Mouse (Mus musculus) heart, postnatal 4 days (tissue): Measurements from ENCODE around the gene Noc2l. TPM values are rescaled to one million over a fixed set of nuclear protein-coding genes. Genes with fewer than 3 reads are reported as not detected.

ENCODE experiments used
- DNase-seq: peaks from one replicate; pipeline ENCODE4 v3.0.0; 2021
- total RNA-seq, 2 experiments: library from RNA; stranded (reverse); gene quantifications; 2 replicates each; pipeline ENCODE4 v1.2.3; 2021

Gene Noc2l
- total RNA-seq = 10 to 100 TPM; 25.2 to 25.4 TPM

DNA sequence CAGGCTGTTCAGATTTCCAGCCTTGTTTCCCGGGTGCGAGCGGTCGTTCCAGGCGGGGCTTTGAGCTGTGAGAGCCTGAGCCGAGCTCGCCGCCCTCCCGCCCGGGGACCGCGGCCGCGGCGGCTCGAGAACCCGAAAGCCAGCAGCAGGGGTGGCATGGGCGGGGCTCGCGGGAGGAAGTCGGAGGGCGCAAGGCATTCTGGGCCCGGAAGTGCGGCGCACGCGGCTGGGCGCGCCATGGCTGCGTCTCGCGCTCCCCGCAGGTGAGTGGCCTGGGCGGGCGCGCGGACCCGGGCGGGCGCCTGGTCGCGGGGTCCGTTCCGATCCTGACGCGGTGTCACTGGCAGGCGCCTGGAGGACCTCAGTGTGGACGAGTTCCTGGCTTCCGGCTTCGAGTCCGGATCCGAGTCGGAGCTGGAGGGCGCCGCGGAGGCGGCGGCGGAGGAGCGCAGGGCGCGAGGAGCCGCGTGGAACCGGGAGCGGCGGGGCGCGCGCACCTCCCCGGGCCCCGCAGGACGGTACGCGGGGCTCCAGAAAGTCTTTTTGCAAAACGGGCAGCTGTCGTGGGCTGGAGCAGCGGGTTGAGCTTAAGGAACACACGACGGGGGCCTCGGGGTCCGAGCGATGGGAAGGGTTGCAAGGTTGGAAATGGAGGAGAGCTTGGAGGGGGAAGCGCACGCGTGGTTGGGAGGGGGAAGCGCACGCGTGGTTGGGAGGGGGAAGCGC, at the start of gene Noc2l:
Gene Noc2l, plus strand, starts transcription at position 203 of the 726 bp plus-strand sequence.
- peak; percentile 93 for DNase-seq

DNA sequence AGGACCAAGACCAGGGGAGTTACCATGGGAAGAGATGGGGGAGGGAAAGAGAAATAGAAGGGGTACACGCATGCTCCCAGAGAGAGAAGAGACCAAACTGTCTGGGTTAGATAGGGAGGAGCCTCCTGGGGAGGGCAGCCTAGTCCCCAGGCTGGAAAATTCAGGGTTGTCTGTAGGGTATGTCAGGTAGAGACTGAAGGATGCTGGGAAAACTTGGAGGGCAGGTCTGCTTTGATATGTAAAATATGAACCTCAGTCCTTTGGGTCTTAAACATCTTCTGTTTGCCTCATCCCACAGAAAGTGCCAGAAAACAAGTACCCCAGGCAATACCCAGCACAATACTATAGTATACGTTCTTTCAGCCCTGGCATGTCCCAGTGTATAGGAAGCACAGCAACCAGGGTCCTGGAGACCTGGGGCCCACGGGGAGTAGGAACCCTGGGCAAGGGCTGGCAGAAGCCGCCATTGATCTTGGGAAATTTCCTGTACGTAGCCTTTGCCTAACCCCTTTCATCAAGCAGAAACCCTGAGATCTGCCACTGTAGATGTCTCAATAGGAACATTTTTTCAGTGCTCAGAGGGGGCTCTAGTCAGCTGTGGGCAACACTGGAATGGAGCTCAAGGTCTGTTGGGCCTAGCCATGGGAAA, 47.5 kb upstream of the Noc2l start:
- no peak for DNase-seq

DNA sequence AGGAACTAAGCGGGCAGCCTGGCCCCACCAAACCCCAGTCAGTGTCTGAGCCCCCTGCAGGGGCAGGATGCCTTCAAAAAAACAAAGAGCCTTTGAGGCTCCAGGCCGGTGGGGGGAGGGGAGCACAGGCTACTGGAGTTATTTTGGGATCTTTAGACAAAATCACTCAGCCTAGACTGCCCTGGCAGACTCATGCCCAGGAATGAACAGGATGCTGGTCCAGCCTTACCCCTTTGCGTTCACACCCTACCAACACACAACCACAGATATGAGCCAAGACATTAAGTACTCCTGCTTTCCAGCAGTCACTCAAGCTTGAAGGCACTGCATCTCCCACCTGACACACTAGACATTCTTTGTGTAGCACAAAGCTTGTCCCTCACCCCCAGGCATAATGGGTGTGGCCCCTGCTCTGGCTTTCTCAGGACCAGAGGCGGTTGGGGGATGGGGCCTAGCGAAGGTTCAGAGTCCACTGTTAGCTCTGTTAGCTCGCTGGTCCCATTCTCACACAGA, 46.9 kb upstream of the Noc2l start:
- peak; percentile 44 for DNase-seq

DNA sequence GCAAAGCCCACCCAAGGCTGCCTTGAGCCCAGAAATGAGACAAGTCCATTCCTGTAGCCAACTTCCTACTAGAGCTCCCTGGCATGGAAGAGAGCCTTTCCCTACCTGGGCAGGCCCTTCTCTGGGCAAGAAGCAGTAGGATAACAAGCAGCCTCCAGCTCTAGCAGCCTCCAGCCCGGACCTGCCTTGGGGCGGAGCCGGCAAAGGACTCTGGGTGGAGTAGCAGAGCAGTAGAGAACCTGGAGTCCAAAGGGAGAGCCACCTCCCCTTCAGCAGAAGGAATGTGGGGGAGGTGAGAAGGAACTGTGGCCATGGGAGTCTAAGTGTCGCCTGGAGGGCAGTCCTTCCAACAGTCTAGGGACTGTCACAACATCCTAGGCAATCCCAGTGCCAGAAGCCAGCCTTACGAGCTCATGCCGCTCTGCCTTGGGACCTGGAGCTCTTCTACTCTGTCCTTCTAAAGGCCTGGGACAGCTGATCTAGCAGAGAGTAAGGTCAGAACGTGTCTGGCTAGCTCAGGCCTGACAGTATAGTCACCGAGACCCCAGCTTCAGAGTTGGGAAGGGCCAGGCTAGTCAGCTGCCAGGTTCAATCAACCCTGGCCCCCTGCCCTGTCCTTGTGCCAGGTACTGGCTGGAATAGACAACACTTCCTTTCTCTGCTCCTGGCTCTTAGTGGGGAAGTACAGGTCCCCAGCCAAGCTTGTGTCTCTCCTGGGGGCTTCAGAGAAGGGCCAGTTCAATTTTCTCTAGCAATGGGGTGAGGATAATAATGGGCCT, 43.2 kb upstream of the Noc2l start:
- DNase-seq = peak; percentile 72

DNA sequence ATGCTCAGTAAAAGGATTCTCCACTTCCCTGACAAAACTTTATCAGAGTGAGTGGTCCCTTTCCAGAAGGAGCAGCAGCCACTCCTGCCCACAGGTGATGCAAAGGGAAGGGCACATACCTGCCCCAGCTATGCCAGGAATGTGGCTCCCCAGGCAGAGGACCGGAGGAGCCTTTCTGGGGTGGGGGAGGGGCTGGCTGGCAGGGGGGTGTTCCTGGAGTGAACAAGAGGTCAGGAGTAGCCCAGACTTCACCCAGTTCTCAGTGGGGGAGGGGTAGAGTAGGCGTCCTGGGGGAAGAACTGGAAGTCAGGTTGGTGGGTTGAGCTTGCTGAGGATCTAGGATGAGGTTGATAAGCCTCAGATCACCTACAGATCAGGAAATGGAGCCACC, 42.6 kb upstream of the Noc2l start:
- no peak for DNase-seq

DNA sequence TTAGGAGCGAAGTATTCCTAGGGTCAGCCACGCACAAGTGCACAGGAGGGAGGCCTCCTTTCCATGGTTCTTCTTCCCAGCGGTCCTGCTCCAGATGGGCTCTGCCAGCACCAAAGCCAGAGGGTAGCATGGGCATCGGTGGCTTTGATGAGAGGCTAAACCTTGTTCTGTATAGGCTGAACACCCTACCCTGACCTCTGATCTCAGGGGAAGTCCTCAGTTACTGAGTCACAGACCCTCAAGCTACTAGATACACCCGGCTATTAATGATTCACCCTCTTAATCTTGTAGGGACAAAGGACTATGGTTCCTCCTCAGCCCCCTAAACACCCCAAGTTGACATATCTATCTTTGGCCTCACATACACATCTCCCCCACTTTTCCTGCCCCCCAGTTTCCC, 41.9 kb upstream of the Noc2l start:
- no peak for DNase-seq

DNA sequence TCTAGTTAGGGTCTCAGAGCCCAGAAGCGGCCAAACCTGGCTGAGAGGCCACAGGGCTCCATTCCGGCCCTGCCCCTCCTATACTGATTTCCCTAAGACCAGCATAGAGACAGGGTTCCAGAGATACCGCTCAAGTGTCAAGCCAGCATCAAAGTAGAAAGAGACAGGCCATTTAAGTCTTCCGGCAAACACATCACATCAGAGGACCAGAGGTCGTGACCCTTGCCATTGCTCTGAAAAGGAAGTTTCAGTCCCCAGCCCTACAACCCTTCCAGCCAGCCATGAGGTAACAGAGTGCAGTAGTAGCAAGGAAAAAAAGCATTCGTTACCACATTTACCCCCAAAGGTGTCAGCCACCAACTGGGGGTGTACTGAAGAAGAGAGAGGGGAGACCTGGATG, 41.5 kb upstream of the Noc2l start:
- DNase-seq = no peak

DNA sequence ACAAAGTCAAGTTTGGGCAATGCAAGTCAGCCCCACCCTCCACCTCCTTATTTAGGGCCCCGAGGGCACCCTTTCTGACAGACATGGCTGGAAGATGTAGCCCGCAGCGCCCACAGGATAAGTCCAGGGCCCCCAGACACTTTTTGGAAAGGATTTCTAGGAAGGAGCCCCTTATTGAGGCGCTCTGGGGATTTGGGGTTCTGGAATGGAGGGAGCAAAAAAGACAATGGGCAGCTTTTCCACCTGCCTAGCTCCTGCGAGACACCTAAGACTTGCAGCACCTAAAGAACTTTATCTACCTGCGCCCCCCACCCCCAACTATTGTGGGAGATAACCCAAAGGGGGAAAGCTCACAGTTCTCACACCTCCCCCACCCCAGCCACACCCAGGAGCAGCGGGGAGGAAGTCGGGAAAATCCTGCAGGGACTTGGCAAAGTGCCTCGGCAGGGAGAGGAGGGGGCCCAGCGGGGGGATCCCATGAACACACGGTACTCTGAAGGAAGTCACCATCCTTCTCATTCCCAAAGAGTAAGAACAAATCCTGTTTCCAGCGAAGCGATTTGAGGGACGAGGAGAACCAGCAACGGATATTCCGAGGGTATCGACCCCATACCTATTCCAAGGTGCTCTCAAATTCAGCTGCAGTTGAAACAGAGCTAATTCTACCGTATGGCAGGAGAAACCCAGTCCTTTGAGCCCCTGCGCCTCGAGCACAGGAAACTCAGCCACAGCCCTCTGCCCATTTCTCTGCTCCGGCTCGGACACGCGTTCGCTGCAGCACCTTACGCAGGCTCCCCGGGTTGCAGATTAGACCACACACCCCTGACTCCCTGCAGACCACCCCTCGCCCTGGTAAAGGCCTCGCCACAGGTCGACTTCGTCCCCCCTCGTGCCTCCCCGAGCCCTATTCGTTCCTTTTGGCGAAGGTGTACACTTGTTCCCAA, 39.6 kb upstream of the Noc2l start:
- DNase-seq = peak; percentile 85

DNA sequence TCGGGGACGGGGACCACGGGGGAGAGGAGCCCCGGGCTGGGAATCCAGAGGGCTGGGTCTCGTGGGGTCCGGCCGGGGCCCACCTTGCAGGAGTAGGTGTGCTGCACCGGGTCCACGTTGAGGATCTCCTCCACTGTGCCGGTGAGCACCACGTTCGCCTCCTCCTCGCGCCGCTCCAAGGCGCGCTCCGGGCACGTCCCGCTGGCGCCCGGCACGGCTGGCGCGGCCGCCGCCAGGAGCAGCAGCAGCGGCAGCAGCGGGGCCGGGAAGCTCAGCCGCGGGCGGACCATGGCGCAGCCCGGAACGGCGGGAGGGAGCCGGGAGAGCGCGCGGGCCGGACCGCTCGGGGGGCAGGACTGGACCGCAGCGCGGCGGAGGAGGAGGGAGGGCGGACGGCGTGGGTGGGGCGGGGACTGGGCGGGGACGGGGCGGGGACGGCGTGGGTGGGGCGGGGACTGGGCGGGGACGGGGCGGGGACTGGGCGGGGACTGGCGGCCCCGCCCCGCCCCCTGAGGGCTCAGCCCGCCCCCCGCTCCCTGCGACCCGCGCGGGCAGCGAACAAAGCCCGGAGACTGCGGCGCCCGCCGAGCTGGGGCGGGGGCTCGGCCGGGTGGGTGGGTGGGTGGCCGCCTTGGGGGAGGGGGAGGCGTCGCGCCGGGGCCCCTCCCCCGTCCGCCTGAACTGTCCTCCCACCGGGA, 38.5 kb upstream of the Noc2l start, which contains the start of gene Agrn:
Gene Agrn, minus strand, starts transcription at position 358 of the 698 bp plus-strand sequence.
- peak; percentile 80 for DNase-seq

DNA sequence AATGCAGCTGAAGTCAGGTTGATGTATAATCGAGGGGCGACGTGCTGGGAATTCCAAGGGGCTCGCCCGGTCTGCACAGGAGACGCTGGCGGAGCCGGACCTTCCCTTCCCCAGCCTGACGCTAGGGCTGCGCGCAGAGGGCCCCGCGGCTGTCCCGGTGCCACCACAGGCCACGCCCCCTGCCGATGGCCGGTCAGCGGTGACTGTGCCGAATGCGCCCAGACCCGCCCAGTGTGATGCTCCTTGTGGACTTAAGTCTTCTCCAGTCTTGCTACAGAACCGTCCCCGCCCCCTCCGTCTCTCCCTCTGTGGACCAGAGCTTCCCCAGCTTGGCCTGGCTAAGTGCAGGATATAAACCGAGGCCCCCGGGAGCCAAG, 38.0 kb upstream of the Noc2l start:
- DNase-seq = peak; percentile 96

DNA sequence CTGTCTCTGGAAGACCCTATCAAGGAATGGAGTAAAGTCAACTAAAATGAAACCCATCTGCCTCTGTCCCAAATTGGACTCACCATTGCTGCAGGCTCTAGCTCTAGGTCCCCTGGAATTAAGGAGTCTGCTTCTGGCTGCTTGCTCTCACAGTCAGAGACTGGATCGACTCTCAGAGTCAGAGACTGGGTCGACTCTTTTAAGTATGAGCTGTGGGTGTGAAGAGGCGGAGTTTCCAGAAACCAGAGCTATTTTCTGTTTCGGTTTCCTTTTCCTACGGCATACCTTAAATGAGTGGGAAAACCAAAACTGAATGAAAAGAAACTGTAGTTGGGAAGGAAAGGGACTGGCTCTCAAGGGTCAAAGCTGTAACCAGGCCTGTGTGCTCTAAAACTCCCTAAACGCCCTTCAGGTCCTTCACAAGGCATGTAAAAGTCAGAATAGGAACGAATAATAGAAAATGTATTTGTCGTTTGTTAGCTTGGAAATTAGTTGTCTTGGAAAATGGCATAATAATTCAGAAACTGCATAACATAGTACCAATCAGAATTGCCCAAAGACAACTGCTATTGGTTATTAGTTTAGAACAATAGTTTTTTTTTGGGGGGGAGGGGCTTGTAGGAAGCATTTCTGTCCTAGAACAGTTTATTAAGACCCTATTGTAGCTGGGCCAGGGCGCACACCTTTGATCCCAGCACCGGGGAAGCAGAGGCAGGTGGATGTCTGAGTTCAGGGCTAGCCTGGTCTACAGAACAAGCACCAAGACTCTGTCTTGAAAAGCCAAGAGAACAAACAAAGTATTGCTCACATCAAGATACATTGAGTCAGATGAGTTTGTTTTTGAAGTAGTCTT, 35.0 kb upstream of the Noc2l start, which contains the start of gene Isg15:
Gene Isg15, minus strand, starts transcription at position 196 of the 853 bp plus-strand sequence.
- DNase-seq = no peak

DNA sequence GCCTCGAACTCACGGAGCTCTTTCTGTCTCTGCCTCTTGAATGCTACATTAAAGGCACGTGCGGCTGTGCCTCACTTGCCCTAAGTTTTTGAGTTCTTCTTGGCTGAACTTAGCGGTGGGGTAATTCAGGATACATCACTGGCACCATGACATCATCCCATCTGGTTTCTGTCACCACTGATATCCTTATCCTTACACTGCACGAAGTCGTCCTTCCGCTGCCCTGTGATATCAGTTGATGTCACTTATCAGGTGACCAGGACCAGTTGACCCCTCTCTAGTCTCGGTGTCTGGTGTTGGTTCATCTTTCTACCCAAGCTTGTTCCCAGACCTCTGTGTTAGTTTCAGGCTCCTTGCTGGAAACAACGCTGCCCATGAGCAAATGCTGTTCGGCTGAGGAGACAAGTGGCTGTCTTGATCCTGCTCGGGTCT, 33.3 kb upstream of the Noc2l start:
- DNase-seq = peak; percentile 37

DNA sequence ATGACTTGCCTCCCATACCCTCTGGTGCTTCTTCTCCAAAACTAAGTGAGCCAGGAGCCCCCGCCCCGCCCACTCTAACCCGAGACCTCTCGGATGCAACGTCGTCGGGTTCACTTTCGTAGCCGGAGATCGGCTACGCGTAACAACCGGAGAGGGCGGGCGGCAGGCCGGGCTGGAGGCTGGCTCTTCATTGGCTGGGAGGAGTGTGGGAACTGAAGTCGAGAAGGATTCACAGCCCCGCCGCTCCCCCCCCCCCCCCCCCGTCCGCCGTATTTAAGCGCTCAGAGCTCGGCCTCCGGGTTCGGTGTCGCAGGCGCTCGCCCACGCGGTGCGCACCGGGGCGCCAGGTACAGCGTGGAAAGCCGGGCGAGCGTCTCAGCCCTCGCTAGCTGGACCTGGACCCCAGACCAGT, 32.8 kb upstream of the Noc2l start, which contains the start of gene AW011738:
Gene AW011738, plus strand, starts transcription at position 304 of the 412 bp plus-strand sequence.
- peak; percentile 82 for DNase-seq

DNA sequence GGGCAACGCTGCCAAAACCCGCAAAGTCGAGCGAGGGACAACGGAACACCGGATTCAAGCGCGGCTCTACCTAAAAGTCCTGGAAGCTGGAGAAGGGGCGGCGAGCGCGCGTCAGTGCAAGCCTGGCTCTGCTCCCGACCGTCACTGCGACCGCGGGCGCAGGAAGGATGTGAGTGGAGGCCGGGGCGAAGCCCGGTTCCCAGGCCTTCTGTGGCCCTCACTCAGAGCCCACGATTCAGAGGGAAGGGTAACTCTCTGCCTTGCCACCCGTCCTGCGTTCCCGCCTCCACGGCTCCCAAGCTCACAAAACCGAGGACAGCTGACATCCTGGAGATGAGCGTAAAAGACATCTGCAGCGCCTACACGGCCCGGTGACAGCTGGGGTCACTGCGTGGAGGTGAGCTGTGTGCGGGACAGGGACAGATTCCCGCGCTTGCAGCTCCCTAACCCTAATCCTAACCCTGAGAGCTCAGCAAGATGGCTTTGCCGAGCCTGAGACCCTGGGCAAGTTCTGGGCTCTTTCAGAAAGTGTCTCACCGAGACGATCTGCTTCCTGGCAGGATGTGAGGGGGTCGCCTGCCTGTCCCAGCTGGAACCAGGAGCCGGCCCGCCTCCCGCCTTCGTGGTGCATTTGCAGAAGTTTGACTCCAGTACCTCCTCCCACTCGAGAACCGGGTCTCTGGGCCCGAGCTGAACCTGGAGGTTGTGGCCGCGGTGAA, 32.2 kb upstream of the Noc2l start:
- DNase-seq = peak; percentile 52

DNA sequence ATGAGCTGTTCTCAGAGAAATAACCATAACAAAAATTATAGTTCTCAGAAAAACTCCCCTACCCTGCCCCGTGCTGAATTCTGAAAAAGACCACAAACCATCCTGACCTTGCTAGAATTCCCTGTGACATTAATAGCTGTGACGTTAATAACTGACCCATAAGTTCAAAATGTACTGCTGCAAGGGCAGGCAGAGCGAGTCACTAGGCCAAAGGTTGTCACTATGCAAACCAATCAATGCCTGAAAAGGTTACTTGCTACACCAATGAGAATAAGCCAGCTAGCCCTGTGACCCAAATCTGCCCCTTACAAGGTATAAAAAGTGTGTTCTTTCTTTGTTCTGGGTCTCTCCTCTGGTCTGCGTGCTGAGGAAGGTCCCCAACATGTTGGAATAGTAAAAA, 26.9 kb upstream of the Noc2l start:
- no peak for DNase-seq

DNA sequence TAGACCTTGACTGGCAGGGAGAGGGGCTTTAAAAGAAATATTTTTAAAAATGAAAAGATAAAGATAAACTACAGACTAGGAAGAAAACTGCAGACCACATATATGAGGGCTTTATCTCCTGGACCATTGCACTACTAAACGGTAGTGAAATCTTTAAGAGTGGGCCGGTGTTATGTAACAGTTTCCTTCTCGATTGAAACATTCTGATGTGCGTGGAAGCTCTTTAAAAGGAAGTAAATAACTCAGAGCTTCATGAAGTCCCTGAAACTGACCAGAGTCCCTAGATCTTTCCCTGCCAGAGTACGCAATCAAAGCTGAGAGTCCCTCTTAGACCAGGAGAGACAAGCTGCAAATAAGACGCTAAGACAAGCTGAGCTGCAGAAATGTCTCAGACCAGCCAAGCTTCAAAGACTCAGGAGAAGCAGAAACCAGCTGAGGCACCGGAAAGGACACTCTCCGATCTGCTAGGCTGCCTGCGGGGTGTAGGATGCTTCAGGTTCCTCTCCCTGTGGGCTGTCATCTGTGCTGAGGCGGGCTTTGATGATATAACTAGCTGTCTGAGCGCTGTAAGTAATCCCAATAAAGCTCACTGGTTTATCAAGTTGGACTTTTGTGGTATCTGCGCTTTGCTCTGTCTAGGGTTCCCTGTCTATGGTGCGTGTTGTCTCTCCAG, 25.7 kb upstream of the Noc2l start:
- DNase-seq = no peak

DNA sequence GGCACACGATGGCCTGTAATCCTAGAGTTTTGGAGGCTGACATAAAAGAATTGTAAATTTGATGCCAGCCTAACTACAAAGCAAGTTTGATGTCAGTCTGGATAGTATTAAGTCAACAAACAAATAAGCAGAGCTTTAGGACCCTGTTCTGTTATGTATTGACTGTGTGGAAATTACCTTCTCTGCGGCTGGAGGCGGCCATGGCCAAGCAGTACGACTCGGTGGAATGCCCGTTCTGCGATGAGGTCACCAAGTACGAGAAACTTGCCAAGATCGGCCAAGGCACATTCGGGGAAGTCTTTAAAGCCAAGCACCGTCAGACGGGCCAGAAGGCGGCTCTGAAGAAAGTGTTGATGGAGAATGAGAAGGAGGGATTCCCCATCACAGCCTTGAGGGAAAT, 22.7 kb upstream of the Noc2l start:
- DNase-seq = no peak

DNA sequence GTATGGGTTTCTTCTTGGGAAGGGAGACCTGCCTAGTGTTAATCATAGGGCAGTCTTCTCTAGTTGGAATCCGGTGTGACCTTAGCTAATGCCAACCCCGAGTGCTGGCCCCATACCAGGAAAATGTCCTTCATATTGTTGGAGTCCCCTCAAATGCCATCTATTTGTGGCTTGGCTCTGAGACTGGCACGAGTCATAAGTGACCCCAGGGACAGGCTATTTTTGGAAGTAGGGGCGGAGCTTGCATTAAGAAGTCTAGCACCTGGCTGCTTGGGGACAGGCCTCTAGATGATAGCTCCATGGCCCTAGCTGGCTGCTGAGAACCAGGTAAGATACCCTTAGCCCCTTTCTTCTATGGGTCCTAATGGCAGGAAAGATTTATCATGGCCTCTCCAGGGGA, 20.2 kb upstream of the Noc2l start, which contains the start of gene Perm1:
Gene Perm1, plus strand, starts transcription at position 220 of the 400 bp plus-strand sequence.
- DNase-seq = peak; percentile 91

DNA sequence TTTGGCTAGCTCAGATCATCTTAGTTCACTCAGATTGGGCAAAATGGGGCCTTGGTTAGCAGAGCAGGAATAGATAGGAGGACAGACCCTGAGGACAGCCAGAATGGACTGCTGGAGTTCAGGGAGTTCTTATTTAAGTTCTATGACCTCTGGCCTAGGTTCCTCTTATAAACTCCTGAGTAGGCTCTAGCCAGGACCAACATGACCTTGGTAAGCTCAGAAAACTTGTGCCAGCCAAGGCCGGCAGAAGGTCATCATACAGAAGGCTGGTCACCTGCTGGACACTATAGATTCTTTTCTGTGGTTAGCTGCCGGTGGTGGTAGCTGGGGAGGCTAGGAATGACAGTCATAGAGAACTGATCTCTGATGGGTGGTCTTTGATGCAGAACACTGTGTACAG, 19.6 kb upstream of the Noc2l start:
- DNase-seq = no peak
